Mouse (Mus musculus): Measurements from ENCODE around the gene Golph3.

Golph3 gene

GRCm38 (mm10) chr15:12319889-12320288 is 1.4 kb upstream of the Golph3 start:
- no peak for DNase-seq

GRCm38 (mm10) chr15:12320441-12321090 is 684 bp upstream of the Golph3 start:
- DNase-seq: no peak

- DNase-seq: no peak
These were observed 755 bp downstream of the Golph3 start, which contains the start of gene 1810049J17Rik for GRCm38 (mm10) chr15:12321788-12322621. 1810049J17Rik (minus strand) TSS chr15:12321899.

GRCm38 (mm10) chr15:12322676-12323402 is 1.6 kb downstream of the Golph3 start:
- DNase-seq: no peak

GRCm38 (mm10) chr15:12324326-12324725 is 3.1 kb downstream of the Golph3 start:
- no peak for DNase-seq

GRCm38 (mm10) chr15:12330389-12330788 is 9.1 kb downstream of the Golph3 start:
- no peak for DNase-seq

GRCm38 (mm10) chr15:12330892-12331291 is 9.6 kb downstream of the Golph3 start:
- no peak for DNase-seq

- no peak for DNase-seq
These were observed 10.1 kb downstream of the Golph3 start for GRCm38 (mm10) chr15:12331300-12331699.

GRCm38 (mm10) chr15:12334381-12334780 is 13.1 kb downstream of the Golph3 start:
- DNase-seq: no peak

- DNase-seq: no peak
These were observed 16.0 kb downstream of the Golph3 start for GRCm38 (mm10) chr15:12337030-12337778.

GRCm38 (mm10) chr15:12337779-12338137 is 16.5 kb downstream of the Golph3 start:
- no peak for DNase-seq

- no peak for DNase-seq
These were observed 19.5 kb downstream of the Golph3 start for GRCm38 (mm10) chr15:12340536-12341400.

- no peak for DNase-seq
These were observed 20.1 kb downstream of the Golph3 start for GRCm38 (mm10) chr15:12341401-12341758.

- DNase-seq: no peak
These were observed 25.7 kb downstream of the Golph3 start for GRCm38 (mm10) chr15:12346916-12347315.

- no peak for DNase-seq
These were observed 27.7 kb downstream of the Golph3 start for GRCm38 (mm10) chr15:12348950-12349349.

- no peak for DNase-seq
These were observed 28.6 kb downstream of the Golph3 start for GRCm38 (mm10) chr15:12349840-12350239.

- DNase-seq: no peak
These were observed 30.2 kb downstream of the Golph3 start for GRCm38 (mm10) chr15:12351470-12351869.

GRCm38 (mm10) chr15:12354281-12354810 is 33.1 kb downstream of the Golph3 start:
- DNase-seq: no peak

GRCm38 (mm10) chr15:12355261-12355660 is 34.0 kb downstream of the Golph3 start:
- no peak for DNase-seq

- DNase-seq: no peak
These were observed 34.7 kb downstream of the Golph3 start for GRCm38 (mm10) chr15:12355907-12356306.

- DNase-seq: no peak
These were observed 36.2 kb downstream of the Golph3 start for GRCm38 (mm10) chr15:12357459-12357858.

GRCm38 (mm10) chr15:12358384-12358783 is 37.1 kb downstream of the Golph3 start:
- DNase-seq: no peak
